Mouse (Mus musculus) neural tube, embryonic 14.5 days (tissue): ENCODE data around the gene Cnnm2. TPM values are rescaled to one million over a fixed set of nuclear protein-coding genes. Genes with fewer than 3 reads are reported as not detected.
"Not testable (repeated sequence)": the region's sequence is repeated elsewhere in the genome, so short reads cannot be mapped to it uniquely, and the experiment has no call there.

Source experiments
- ATAC-seq: fragments of 200-750 bp; cut with Nextera tagmentation; 2 replicates; pipeline ENCODE4 v1.8.0; 2017; ENCODE audit warnings: low read depth, mild to moderate bottlenecking, moderate TSS enrichment, moderate library complexity
- H3K27ac ChIP-seq: fragments of 300-500 bp; sonication (generic); 2 replicates; pipeline ENCODE4 v1.5.1; 2014; ENCODE audit warnings: low read depth, mild to moderate bottlenecking, control low read depth, low read length, moderate library complexity, mixed read lengths
- H3K27me3 ChIP-seq: fragments of 300-500 bp; sonication (generic); 2 replicates; pipeline ENCODE4 v1.6.1; 2014; ENCODE audit warnings: low read length; ENCODE audit not compliant: control insufficient read depth, insufficient read depth
- H3K36me3 ChIP-seq: fragments of 300-500 bp; sonication (generic); 2 replicates; pipeline ENCODE4 v1.6.1; 2014; ENCODE audit warnings: low read length, mixed read lengths; ENCODE audit not compliant: control insufficient read depth, insufficient read depth
- H3K4me1 ChIP-seq: fragments of 300-500 bp; sonication (generic); 2 replicates; pipeline ENCODE4 v1.6.1; 2014; ENCODE audit warnings: low read length; ENCODE audit not compliant: control insufficient read depth, insufficient read depth
- H3K4me2 ChIP-seq: fragments of 300-500 bp; sonication (generic); 2 replicates; pipeline ENCODE4 v1.6.1; 2014; ENCODE audit warnings: mild to moderate bottlenecking, low read depth, low read length, control low read depth
- H3K4me3 ChIP-seq: fragments of 300-500 bp; sonication (generic); 2 replicates; pipeline ENCODE4 v1.5.1; 2014; ENCODE audit warnings: low read depth, low read length, control low read depth, mixed read lengths
- H3K9ac ChIP-seq: fragments of 300-500 bp; sonication (generic); replicated peaks from 2 replicates; pipeline ENCODE4 v1.6.1; 2014; ENCODE audit warnings: low read depth, mild to moderate bottlenecking, control low read depth, low read length, mixed read lengths
- H3K9me3 ChIP-seq: fragments of 300-500 bp; sonication (generic); 2 replicates; pipeline ENCODE4 v1.6.1; 2016; ENCODE audit warnings: low read length; ENCODE audit not compliant: control insufficient read depth
- WGBS: fragments of 180-500 bp; shearing (Covaris S2); extraction: QIAGEN DNeasy Blood & Tissue Kit; methylation state at CpG from one replicate; pipeline ENCODE4 v1.1.7; 2014; 5-methylcytosine and 5-hydroxymethylcytosine counted together
- polyA plus RNA-seq: library from polyadenylated mRNA; unstranded; fragments of >200 nt; fragmentation: Nextera tagmentation; extraction: Ambion mirVana; gene quantifications from 2 replicates; pipeline ENCODE4 v1.2.1, GENCODE M21; 2014

Gene Cnnm2
- polyA plus RNA-seq, 1 experiment from 2014 or later, result 11.7 TPM

GRCm38 (mm10) chr19:46731351-46731750 lies 30.0 kb upstream of the Cnnm2 start:
- H3K27ac ChIP-seq, result no peak overlapping the region
- no peaks in the 10 kb centered on the region for H3K27me3 ChIP-seq
- no peak overlapping the region for H3K4me2 ChIP-seq
- H3K9ac ChIP-seq, result no peak overlapping the region
- no peaks in the 10 kb centered on the region for H3K9me3 ChIP-seq
- ATAC-seq, result no peak
- H3K4me3 ChIP-seq, result no peak overlapping the region
- no peaks in the 10 kb centered on the region; the same call in 1 of the 2 replicates for H3K36me3 ChIP-seq
- WGBS, result 74% methylated on average over 10 of the region's 10 CpGs
- H3K4me1 ChIP-seq, result peaks cover 3% of the 10 kb centered on the region; the same call in 1 of the 2 replicates

GRCm38 (mm10) chr19:46732673-46733072 lies 28.7 kb upstream of the Cnnm2 start:
- H3K4me1 ChIP-seq, H3K4me3 ChIP-seq, H3K27ac ChIP-seq, H3K4me2 ChIP-seq, H3K9ac ChIP-seq, H3K36me3 ChIP-seq, ATAC-seq, H3K27me3 ChIP-seq, H3K9me3 ChIP-seq: not testable (repeated sequence)
- 96% methylated on average over 5 of the region's 5 CpGs for WGBS

- H3K4me2 ChIP-seq, result no peak overlapping the region
- WGBS, result 90% methylated on average over 7 of the region's 7 CpGs
- H3K9me3 ChIP-seq, result no peaks in the 10 kb centered on the region
- H3K36me3 ChIP-seq, result no peaks in the 10 kb centered on the region; the same call in 1 of the 2 replicates
- no peak overlapping the region for H3K4me3 ChIP-seq
- no peak overlapping the region for H3K9ac ChIP-seq
- no peak for ATAC-seq
- H3K27me3 ChIP-seq, result no peaks in the 10 kb centered on the region
- H3K4me1 ChIP-seq, result no peaks in the 10 kb centered on the region
- no peak overlapping the region for H3K27ac ChIP-seq
Measured at GRCm38 (mm10) chr19:46733626-46734025, 27.8 kb upstream of the Cnnm2 start.

GRCm38 (mm10) chr19:46735241-46735640 lies 26.2 kb upstream of the Cnnm2 start:
- Histone ChIP-seq H3K9me3 (no peaks in the 10 kb centered on the region), H3K4me3 (no peak overlapping the region), H3K4me1 (no peaks in the 10 kb centered on the region), H3K27ac (no peak overlapping the region), H3K27me3 (no peaks in the 10 kb centered on the region), H3K4me2 (no peak overlapping the region), H3K36me3 (no peaks in the 10 kb centered on the region), H3K9ac (no peak overlapping the region)
- no peak for ATAC-seq
- WGBS, result 79% methylated on average over 5 of the region's 5 CpGs

GRCm38 (mm10) chr19:46737106-46737505 lies 24.3 kb upstream of the Cnnm2 start:
- H3K27me3 ChIP-seq, result no peaks in the 10 kb centered on the region
- no peak for ATAC-seq
- no peak overlapping the region for H3K9ac ChIP-seq
- no peak overlapping the region for H3K4me3 ChIP-seq
- 80% methylated on average over 7 of the region's 7 CpGs for WGBS
- H3K27ac ChIP-seq, result no peak overlapping the region
- H3K9me3 ChIP-seq, result no peaks in the 10 kb centered on the region
- H3K4me1 ChIP-seq, result no peaks in the 10 kb centered on the region
- no peaks in the 10 kb centered on the region for H3K36me3 ChIP-seq
- no peak overlapping the region for H3K4me2 ChIP-seq

GRCm38 (mm10) chr19:46740341-46741008 lies 20.9 kb upstream of the Cnnm2 start:
- no peak overlapping the region for H3K27ac ChIP-seq
- no peak for ATAC-seq
- H3K9ac ChIP-seq, result no peak overlapping the region
- no peaks in the 10 kb centered on the region for H3K4me1 ChIP-seq
- no peaks in the 10 kb centered on the region for H3K36me3 ChIP-seq
- H3K9me3 ChIP-seq, result no peaks in the 10 kb centered on the region
- H3K4me2 ChIP-seq, result no peak overlapping the region
- H3K4me3 ChIP-seq, result no peak overlapping the region
- 53% methylated on average over 7 of the region's 7 CpGs for WGBS
- H3K27me3 ChIP-seq, result no peaks in the 10 kb centered on the region

GRCm38 (mm10) chr19:46741574-46741973 lies 19.8 kb upstream of the Cnnm2 start:
- no peak for ATAC-seq
- no peak overlapping the region for H3K9ac ChIP-seq
- H3K27me3 ChIP-seq, result no peaks in the 10 kb centered on the region
- no peak overlapping the region for H3K27ac ChIP-seq
- no peaks in the 10 kb centered on the region for H3K36me3 ChIP-seq
- 46% methylated on average over 6 of the region's 6 CpGs for WGBS
- H3K4me1 ChIP-seq, result no peaks in the 10 kb centered on the region
- H3K4me2 ChIP-seq, result no peak overlapping the region
- H3K4me3 ChIP-seq, result no peak overlapping the region
- H3K9me3 ChIP-seq, result no peaks in the 10 kb centered on the region

GRCm38 (mm10) chr19:46744681-46745080 lies 16.7 kb upstream of the Cnnm2 start:
- no peaks in the 10 kb centered on the region for H3K27me3 ChIP-seq
- H3K9me3 ChIP-seq, result no peaks in the 10 kb centered on the region
- no peak overlapping the region for H3K4me2 ChIP-seq
- no peaks in the 10 kb centered on the region for H3K4me1 ChIP-seq
- ATAC-seq, result no peak
- H3K9ac ChIP-seq, result no peak overlapping the region
- no peak overlapping the region for H3K4me3 ChIP-seq
- no peak overlapping the region for H3K27ac ChIP-seq
- 69% methylated on average over 9 of the region's 9 CpGs for WGBS
- H3K36me3 ChIP-seq, result no peaks in the 10 kb centered on the region

GRCm38 (mm10) chr19:46747799-46748198 lies 13.6 kb upstream of the Cnnm2 start:
- Histone ChIP-seq H3K27ac (no peak overlapping the region), H3K4me3 (no peak overlapping the region), H3K4me1 (no peaks in the 10 kb centered on the region), H3K9me3 (no peaks in the 10 kb centered on the region), H3K4me2 (no peak overlapping the region), H3K9ac (no peak overlapping the region), H3K36me3 (no peaks in the 10 kb centered on the region), H3K27me3 (no peaks in the 10 kb centered on the region)
- ATAC-seq, result no peak
- WGBS, result 92% methylated on average over 3 of the region's 3 CpGs
